Mouse (Mus musculus) embryonic facial prominence, embryonic 11.5 days (tissue): ENCODE measurements around the gene Acss2. TPM values are rescaled to one million over a fixed set of nuclear protein-coding genes. Genes with fewer than 3 reads are reported as not detected.

Experiments
- ATAC-seq: fragments of 200-750 bp; cut with Nextera tagmentation; replicated peaks from 2 replicates; pipeline ENCODE4 v1.8.0; 2017; ENCODE audit warnings: low read depth; ENCODE audit not compliant: insufficient number of reproducible peaks, low FRiP score, low TSS enrichment
- DNase-seq: peaks from one replicate; pipeline ENCODE4 v3.0.0-alpha.2; 2015; ENCODE audit warnings: low spot score
- H3K27ac ChIP-seq: fragments of 300-500 bp; sonication (generic); replicated peaks from 2 replicates; pipeline ENCODE4 v1.5.1; 2014; ENCODE audit warnings: mild to moderate bottlenecking, low read depth, low read length, control low read depth
- H3K27me3 ChIP-seq: fragments of 300-500 bp; sonication (generic); 2 replicates; pipeline ENCODE4 v1.6.1; 2014; ENCODE audit warnings: mild to moderate bottlenecking, low read length, moderate library complexity, mixed read lengths; ENCODE audit not compliant: control insufficient read depth, insufficient read depth
- H3K36me3 ChIP-seq: fragments of 300-500 bp; sonication (generic); replicated peaks from 2 replicates; pipeline ENCODE4 v1.6.1; 2014; ENCODE audit warnings: low read depth, mild to moderate bottlenecking, low read length, moderate library complexity, mixed read lengths; ENCODE audit not compliant: control insufficient read depth, insufficient read depth
- H3K4me1 ChIP-seq: fragments of 300-500 bp; sonication (generic); 2 replicates; pipeline ENCODE4 v1.6.1; 2014; ENCODE audit warnings: low read length, mixed read lengths; ENCODE audit not compliant: control insufficient read depth, insufficient read depth
- H3K4me2 ChIP-seq: fragments of 300-500 bp; sonication (generic); 2 replicates; pipeline ENCODE4 v1.6.1; 2014; ENCODE audit warnings: low read depth, mild to moderate bottlenecking, control low read depth, low read length, moderate library complexity
- H3K4me3 ChIP-seq: fragments of 300-500 bp; sonication (generic); 2 replicates; pipeline ENCODE4 v1.5.1; 2014; ENCODE audit warnings: low read depth, low read length, control low read depth
- H3K9ac ChIP-seq: fragments of 300-500 bp; sonication (generic); replicated peaks from 2 replicates; pipeline ENCODE4 v1.6.1; 2014; ENCODE audit warnings: mild to moderate bottlenecking, control low read depth, low read length
- H3K9me3 ChIP-seq: fragments of 300-500 bp; sonication (generic); replicated peaks from 2 replicates; pipeline ENCODE4 v1.6.1; 2016; ENCODE audit warnings: mild to moderate bottlenecking, low read length, inconsistent platforms, mixed read lengths; ENCODE audit not compliant: control insufficient read depth
- WGBS: fragments of 180-500 bp; shearing (Covaris S2); extraction: QIAGEN DNeasy Blood & Tissue Kit; methylation state at CpG from one replicate; pipeline ENCODE4 v1.1.7; 2014; 5-methylcytosine and 5-hydroxymethylcytosine counted together
- polyA plus RNA-seq: library from polyadenylated mRNA; unstranded; fragments of >200 nt; fragmentation: Nextera tagmentation; extraction: Ambion mirVana; gene quantifications from 2 replicates; pipeline ENCODE4 v1.2.1, GENCODE M21; 2014

Acss2 gene
- polyA plus RNA-seq, 1 experiment from 2014 or later = 14.3 TPM

DNA sequence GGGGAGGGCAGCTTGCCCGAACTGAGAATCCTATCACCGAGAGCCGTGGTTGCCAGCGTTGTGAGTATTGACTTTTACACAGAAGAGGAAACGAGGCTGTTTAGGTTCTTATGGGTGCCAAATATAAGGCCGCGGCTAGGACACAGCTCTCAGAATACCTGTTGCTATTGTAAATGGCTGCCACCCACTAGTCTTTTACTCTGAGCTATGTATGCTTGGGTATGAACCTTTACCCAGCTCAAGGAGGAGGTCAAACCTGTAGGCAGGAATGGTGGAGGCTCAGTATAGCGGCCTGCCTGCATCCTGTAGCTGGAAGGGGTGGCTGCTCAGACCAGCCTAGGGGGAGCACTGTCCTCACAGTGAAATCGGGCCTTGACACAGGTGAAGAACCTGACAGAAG is 110.4 kb downstream of the Acss2 start:
- Histone ChIP-seq H3K9me3 (no peaks in the 10 kb centered on the region), H3K4me3 (no peak overlapping the region), H3K4me1 (no peaks in the 10 kb centered on the region; the same call in none of the 2 replicates), H3K27ac (no peak overlapping the region), H3K4me2 (no peak overlapping the region), H3K36me3 (no peaks in the 10 kb centered on the region), H3K27me3 (peaks cover 54% of the 10 kb centered on the region), H3K9ac (no peak overlapping the region)
- WGBS = 78% methylated on average over 9 of the region's 9 CpGs
- ATAC-seq (no peak), DNase-seq (no peak)

DNA sequence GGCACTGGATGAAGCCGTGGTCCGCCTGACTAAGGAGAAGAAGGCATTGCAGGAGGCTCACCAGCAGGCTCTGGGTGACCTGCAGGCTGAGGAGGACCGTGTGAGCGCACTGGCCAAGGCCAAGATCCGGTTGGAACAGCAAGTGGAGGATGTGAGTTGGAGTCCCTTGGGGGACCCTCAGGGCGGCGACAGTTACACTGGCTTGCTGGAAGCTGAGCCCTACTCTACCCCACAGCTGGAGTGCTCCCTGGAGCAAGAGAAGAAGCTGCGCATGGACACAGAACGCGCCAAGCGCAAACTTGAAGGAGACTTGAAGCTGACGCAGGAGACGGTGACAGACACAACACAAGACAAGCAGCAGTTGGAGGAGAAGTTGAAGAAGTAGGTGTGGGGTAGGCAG is 110.8 kb downstream of the Acss2 start:
- Histone ChIP-seq H3K27ac (no peak overlapping the region), H3K36me3 (no peaks in the 10 kb centered on the region; the same call in 1 of the 2 replicates), H3K4me2 (no peak overlapping the region; the same call in 1 of the 2 replicates), H3K4me1 (no peaks in the 10 kb centered on the region; the same call in none of the 2 replicates), H3K9ac (no peak overlapping the region), H3K4me3 (no peak overlapping the region), H3K27me3 (peaks cover 54% of the 10 kb centered on the region), H3K9me3 (no peaks in the 10 kb centered on the region)
- DNase-seq (no peak), ATAC-seq (no peak)
- WGBS = 62% methylated on average over 13 of the region's 13 CpGs

DNA sequence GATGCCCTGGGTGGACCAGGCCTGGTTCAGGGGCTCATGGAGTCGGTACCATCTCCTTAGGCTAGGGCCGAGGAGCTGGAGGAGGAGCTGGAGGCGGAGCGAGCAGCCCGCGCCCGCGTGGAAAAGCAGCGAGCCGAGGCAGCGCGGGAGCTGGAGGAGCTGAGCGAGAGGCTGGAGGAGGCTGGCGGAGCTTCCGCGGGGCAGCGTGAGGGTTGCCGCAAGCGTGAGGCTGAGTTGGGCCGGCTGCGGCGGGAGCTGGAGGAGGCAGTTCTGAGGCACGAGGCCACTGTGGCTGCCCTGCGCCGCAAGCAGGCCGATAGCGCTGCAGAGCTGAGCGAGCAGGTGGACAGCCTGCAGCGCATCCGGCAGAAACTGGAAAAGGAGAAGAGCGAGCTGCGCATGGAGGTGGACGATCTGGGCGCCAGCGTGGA is 111.5 kb downstream of the Acss2 start:
- WGBS = 2% methylated on average over 35 of the region's 35 CpGs
- Histone ChIP-seq H3K4me2 (peak overlapping the region; percentile 85), H3K36me3 (peaks cover 1% of the 10 kb centered on the region; the same call in 1 of the 2 replicates), H3K4me3 (peak overlapping the region; percentile 29), H3K9ac (peak overlapping the region; percentile 51), H3K27me3 (peaks cover 54% of the 10 kb centered on the region), H3K9me3 (no peaks in the 10 kb centered on the region), H3K4me1 (no peaks in the 10 kb centered on the region; the same call in none of the 2 replicates), H3K27ac (no peak overlapping the region)
- peak; percentile 63 for DNase-seq
- 0 out of 2 replicates have a peak, but pooled peaks have one; percentile 10 for ATAC-seq

DNA sequence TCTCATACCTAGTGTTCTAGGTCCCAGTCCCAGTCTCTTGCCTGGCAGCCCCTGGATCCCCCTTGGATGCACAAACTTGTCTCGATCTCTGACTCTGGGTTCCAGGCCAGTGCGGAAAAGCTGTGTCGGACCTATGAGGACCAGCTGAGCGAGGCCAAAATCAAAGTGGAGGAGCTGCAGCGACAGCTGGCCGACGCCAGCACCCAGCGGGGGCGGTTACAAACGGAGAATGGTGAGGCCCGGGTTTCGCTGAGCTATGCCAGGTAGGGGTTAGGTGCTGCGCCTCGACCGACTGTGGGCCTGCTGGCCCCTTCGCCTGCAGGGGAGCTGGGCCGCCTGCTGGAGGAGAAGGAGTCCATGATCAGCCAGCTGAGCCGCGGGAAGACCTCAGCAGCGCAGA is 112.4 kb downstream of the Acss2 start:
- peak; percentile 20 for DNase-seq
- Histone ChIP-seq H3K4me2 (no peak overlapping the region), H3K9ac (no peak overlapping the region), H3K27me3 (peaks cover 54% of the 10 kb centered on the region), H3K36me3 (peaks cover 9% of the 10 kb centered on the region; the same call in 1 of the 2 replicates), H3K4me3 (no peak overlapping the region), H3K27ac (no peak overlapping the region), H3K9me3 (no peaks in the 10 kb centered on the region), H3K4me1 (no peaks in the 10 kb centered on the region; the same call in none of the 2 replicates)
- no peak for ATAC-seq
- 20% methylated on average over 20 of the region's 20 CpGs for WGBS

- H3K36me3 ChIP-seq = peaks cover 9% of the 10 kb centered on the region; the same call in 1 of the 2 replicates
- 17% methylated on average over 43 of the region's 43 CpGs for WGBS
- H3K27ac ChIP-seq = no peak overlapping the region
- H3K9ac ChIP-seq = no peak overlapping the region
- ATAC-seq (no peak), DNase-seq (no peak)
- peaks cover 54% of the 10 kb centered on the region for H3K27me3 ChIP-seq
- no peak overlapping the region for H3K4me3 ChIP-seq
- H3K4me2 ChIP-seq = no peak overlapping the region
- no peaks in the 10 kb centered on the region; the same call in none of the 2 replicates for H3K4me1 ChIP-seq
- no peaks in the 10 kb centered on the region for H3K9me3 ChIP-seq
Measured at GRCm38 (mm10) chr2:155630590-155631416, 113.1 kb downstream of the Acss2 start.

- no peak overlapping the region for H3K4me2 ChIP-seq
- H3K9me3 ChIP-seq = no peaks in the 10 kb centered on the region
- no peaks in the 10 kb centered on the region; the same call in none of the 2 replicates for H3K4me1 ChIP-seq
- H3K27me3 ChIP-seq = peaks cover 52% of the 10 kb centered on the region
- H3K36me3 ChIP-seq = peaks cover 9% of the 10 kb centered on the region; the same call in 1 of the 2 replicates
- no peak overlapping the region for H3K9ac ChIP-seq
- H3K27ac ChIP-seq = no peak overlapping the region
- ATAC-seq = no peak
- DNase-seq = no peak
- WGBS = 63% methylated on average over 30 of the region's 30 CpGs
- H3K4me3 ChIP-seq = no peak overlapping the region
Measured at GRCm38 (mm10) chr2:155632138-155632936, 114.6 kb downstream of the Acss2 start.

DNA sequence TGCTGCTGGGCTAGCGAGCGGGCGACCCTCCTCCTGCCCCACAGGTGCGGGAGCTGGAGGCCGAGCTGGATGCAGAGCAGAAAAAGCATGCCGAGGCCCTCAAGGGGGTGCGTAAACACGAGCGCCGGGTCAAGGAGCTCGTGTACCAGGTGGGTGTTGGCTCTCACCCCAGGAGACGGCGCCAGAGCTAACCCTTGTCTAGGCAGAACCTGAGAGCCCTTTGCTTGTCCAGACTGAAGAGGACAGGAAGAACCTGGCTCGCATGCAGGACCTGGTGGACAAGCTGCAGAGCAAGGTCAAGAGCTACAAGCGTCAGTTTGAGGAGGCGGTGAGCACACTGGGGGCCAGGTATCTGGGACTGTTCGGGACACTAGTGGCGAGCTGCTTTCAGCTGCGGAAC is 115.4 kb downstream of the Acss2 start:
- ATAC-seq (no peak), DNase-seq (no peak)
- Histone ChIP-seq H3K27ac (no peak overlapping the region), H3K9ac (no peak overlapping the region), H3K36me3 (peaks cover 9% of the 10 kb centered on the region), H3K27me3 (peaks cover 46% of the 10 kb centered on the region), H3K4me2 (no peak overlapping the region), H3K4me1 (no peaks in the 10 kb centered on the region; the same call in none of the 2 replicates), H3K9me3 (no peaks in the 10 kb centered on the region), H3K4me3 (no peak overlapping the region)
- 63% methylated on average over 19 of the region's 19 CpGs for WGBS
